Mouse (Mus musculus): ENCODE results near the gene Hivep2. TPM values are rescaled to one million over a fixed set of nuclear protein-coding genes. Genes with fewer than 3 reads are reported as not detected.

Hivep2 gene
- polyA plus RNA-seq (2015; fragmentation: Nextera tagmentation; extraction: Ambion mirVana): 31.0 and 36.3 TPM in 2 replicates

- H3K36me3 ChIP-seq (ENCODE audit: control insufficient read depth, insufficient read depth): no peaks in the 10 kb centered on the region
- H3K4me2 ChIP-seq (ENCODE audit: low read length): peak within 1 kb of the TSS; percentile 86
- peak within 1 kb of the TSS; percentile 86 for H3K9ac ChIP-seq (replicated peaks; ENCODE audit: low read depth, low read length)
- WGBS: under 1% methylated on average over 55 of the region's 67 CpGs
- H3K4me1 ChIP-seq (replicated peaks; ENCODE audit: control insufficient read depth, insufficient read depth, low read length): peaks cover 5% of the 10 kb centered on the region
- H3K27me3 ChIP-seq (replicated peaks; ENCODE audit: control insufficient read depth, insufficient read depth, low read length): no peaks in the 10 kb centered on the region
- H3K27ac ChIP-seq (ENCODE audit: low read length): peak within 1 kb of the TSS; percentile 97
- peak; percentile 30 for ATAC-seq
- H3K9me3 ChIP-seq (ENCODE audit: control insufficient read depth, low read length): no peaks in the 10 kb centered on the region
- H3K4me3 ChIP-seq (replicated peaks; ENCODE audit: low read length): peak within 1 kb of the TSS; percentile 71
Observed at GRCm38 (mm10) chr10:13965974-13966829, at the start of gene Hivep2. TSS of gene Hivep2 (plus strand) at chr10:13966075.

GRCm38 (mm10) chr10:13916645-13917342 is 49.1 kb upstream of the Hivep2 start:
- ATAC-seq: peak; percentile 99
- Histone ChIP-seq H3K4me1 (replicated peaks; ENCODE audit: control insufficient read depth, insufficient read depth, low read length) (peaks cover 7% of the 10 kb centered on the region), H3K4me3 (replicated peaks; ENCODE audit: low read length) (no peak overlapping the region), H3K9me3 (ENCODE audit: control insufficient read depth, low read length) (no peaks in the 10 kb centered on the region), H3K36me3 (ENCODE audit: control insufficient read depth, insufficient read depth) (no peaks in the 10 kb centered on the region), H3K27ac (ENCODE audit: low read length) (no peak overlapping the region), H3K4me2 (ENCODE audit: low read length) (no peak overlapping the region), H3K27me3 (replicated peaks; ENCODE audit: control insufficient read depth, insufficient read depth, low read length) (no peaks in the 10 kb centered on the region), H3K9ac (replicated peaks; ENCODE audit: low read depth, low read length) (no peak overlapping the region)
- WGBS: 12% methylated on average over 12 of the region's 12 CpGs

- no peak overlapping the region for H3K4me2 ChIP-seq (ENCODE audit: low read length)
- WGBS: 81% methylated on average over 9 of the region's 9 CpGs
- no peak overlapping the region for H3K27ac ChIP-seq (ENCODE audit: low read length)
- peaks cover 3% of the 10 kb centered on the region for H3K4me1 ChIP-seq (replicated peaks; ENCODE audit: control insufficient read depth, insufficient read depth, low read length)
- no peaks in the 10 kb centered on the region for H3K36me3 ChIP-seq (ENCODE audit: control insufficient read depth, insufficient read depth)
- no peaks in the 10 kb centered on the region for H3K27me3 ChIP-seq (replicated peaks; ENCODE audit: control insufficient read depth, insufficient read depth, low read length)
- ATAC-seq: no peak
- no peak overlapping the region for H3K9ac ChIP-seq (replicated peaks; ENCODE audit: low read depth, low read length)
- H3K9me3 ChIP-seq (ENCODE audit: control insufficient read depth, low read length): no peaks in the 10 kb centered on the region
- no peak overlapping the region for H3K4me3 ChIP-seq (replicated peaks; ENCODE audit: low read length)
Observed at GRCm38 (mm10) chr10:13921641-13922385, 44.1 kb upstream of the Hivep2 start.

GRCm38 (mm10) chr10:13929306-13929705 is 36.6 kb upstream of the Hivep2 start:
- no peak overlapping the region for H3K4me3 ChIP-seq (replicated peaks; ENCODE audit: low read length)
- H3K9me3 ChIP-seq (ENCODE audit: control insufficient read depth, low read length): no peaks in the 10 kb centered on the region
- no peak for ATAC-seq
- H3K27me3 ChIP-seq (replicated peaks; ENCODE audit: control insufficient read depth, insufficient read depth, low read length): no peaks in the 10 kb centered on the region
- WGBS: 88% methylated on average over 5 of the region's 5 CpGs
- no peak overlapping the region for H3K4me2 ChIP-seq (ENCODE audit: low read length)
- H3K9ac ChIP-seq (replicated peaks; ENCODE audit: low read depth, low read length): no peak overlapping the region
- no peak overlapping the region for H3K27ac ChIP-seq (ENCODE audit: low read length)
- H3K36me3 ChIP-seq (ENCODE audit: control insufficient read depth, insufficient read depth): no peaks in the 10 kb centered on the region
- no peaks in the 10 kb centered on the region for H3K4me1 ChIP-seq (replicated peaks; ENCODE audit: control insufficient read depth, insufficient read depth, low read length)

- 81% methylated on average over 3 of the region's 3 CpGs for WGBS
- no peaks in the 10 kb centered on the region for H3K4me1 ChIP-seq (replicated peaks; ENCODE audit: control insufficient read depth, insufficient read depth, low read length)
- H3K27me3 ChIP-seq (replicated peaks; ENCODE audit: control insufficient read depth, insufficient read depth, low read length): no peaks in the 10 kb centered on the region
- no peak overlapping the region for H3K4me2 ChIP-seq (ENCODE audit: low read length)
- no peaks in the 10 kb centered on the region for H3K36me3 ChIP-seq (ENCODE audit: control insufficient read depth, insufficient read depth)
- ATAC-seq: no peak
- no peak overlapping the region for H3K27ac ChIP-seq (ENCODE audit: low read length)
- no peak overlapping the region for H3K9ac ChIP-seq (replicated peaks; ENCODE audit: low read depth, low read length)
- no peaks in the 10 kb centered on the region for H3K9me3 ChIP-seq (ENCODE audit: control insufficient read depth, low read length)
- no peak overlapping the region for H3K4me3 ChIP-seq (replicated peaks; ENCODE audit: low read length)
Observed at GRCm38 (mm10) chr10:13932147-13932546, 33.7 kb upstream of the Hivep2 start.

- WGBS: 87% methylated on average over 7 of the region's 7 CpGs
- no peak overlapping the region for H3K4me2 ChIP-seq (ENCODE audit: low read length)
- ATAC-seq: no peak
Observed at GRCm38 (mm10) chr10:13933320-13933719, 32.6 kb upstream of the Hivep2 start.

GRCm38 (mm10) chr10:13935646-13936045 is 30.2 kb upstream of the Hivep2 start:
- Histone ChIP-seq H3K36me3 (ENCODE audit: control insufficient read depth, insufficient read depth) (no peaks in the 10 kb centered on the region), H3K9me3 (ENCODE audit: control insufficient read depth, low read length) (no peaks in the 10 kb centered on the region), H3K4me1 (replicated peaks; ENCODE audit: control insufficient read depth, insufficient read depth, low read length) (no peaks in the 10 kb centered on the region), H3K27me3 (replicated peaks; ENCODE audit: control insufficient read depth, insufficient read depth, low read length) (no peaks in the 10 kb centered on the region), H3K4me2 (ENCODE audit: low read length) (no peak overlapping the region), H3K27ac (ENCODE audit: low read length) (no peak overlapping the region), H3K9ac (replicated peaks; ENCODE audit: low read depth, low read length) (no peak overlapping the region), H3K4me3 (replicated peaks; ENCODE audit: low read length) (no peak overlapping the region)
- no peak for ATAC-seq
- WGBS: 74% methylated on average over 2 of the region's 2 CpGs

More at GRCm38 (mm10) chr10:13933320-13933719, 32.6 kb upstream of the Hivep2 start:
- Histone ChIP-seq H3K9ac (replicated peaks; ENCODE audit: low read depth, low read length) (no peak overlapping the region), H3K4me3 (replicated peaks; ENCODE audit: low read length) (no peak overlapping the region), H3K27me3 (replicated peaks; ENCODE audit: control insufficient read depth, insufficient read depth, low read length) (no peaks in the 10 kb centered on the region), H3K27ac (ENCODE audit: low read length) (no peak overlapping the region), H3K36me3 (ENCODE audit: control insufficient read depth, insufficient read depth) (no peaks in the 10 kb centered on the region), H3K4me1 (replicated peaks; ENCODE audit: control insufficient read depth, insufficient read depth, low read length) (no peaks in the 10 kb centered on the region), H3K9me3 (ENCODE audit: control insufficient read depth, low read length) (no peaks in the 10 kb centered on the region)

- H3K4me1 ChIP-seq (replicated peaks; ENCODE audit: control insufficient read depth, insufficient read depth, low read length): no peaks in the 10 kb centered on the region
- no peak overlapping the region for H3K4me3 ChIP-seq (replicated peaks; ENCODE audit: low read length)
- no peaks in the 10 kb centered on the region for H3K27me3 ChIP-seq (replicated peaks; ENCODE audit: control insufficient read depth, insufficient read depth, low read length)
- H3K9ac ChIP-seq (replicated peaks; ENCODE audit: low read depth, low read length): no peak overlapping the region
- H3K9me3 ChIP-seq (ENCODE audit: control insufficient read depth, low read length): no peaks in the 10 kb centered on the region
- 92% methylated on average over 2 of the region's 2 CpGs for WGBS
- ATAC-seq: no peak
- no peak overlapping the region for H3K27ac ChIP-seq (ENCODE audit: low read length)
- H3K36me3 ChIP-seq (ENCODE audit: control insufficient read depth, insufficient read depth): no peaks in the 10 kb centered on the region
- no peak overlapping the region for H3K4me2 ChIP-seq (ENCODE audit: low read length)
Observed at GRCm38 (mm10) chr10:13941406-13941805, 24.5 kb upstream of the Hivep2 start.

- no peak overlapping the region for H3K9ac ChIP-seq (replicated peaks; ENCODE audit: low read depth, low read length)
- H3K4me1 ChIP-seq (replicated peaks; ENCODE audit: control insufficient read depth, insufficient read depth, low read length): no peaks in the 10 kb centered on the region
- H3K36me3 ChIP-seq (ENCODE audit: control insufficient read depth, insufficient read depth): no peaks in the 10 kb centered on the region
- no peak overlapping the region for H3K4me2 ChIP-seq (ENCODE audit: low read length)
- H3K9me3 ChIP-seq (ENCODE audit: control insufficient read depth, low read length): no peaks in the 10 kb centered on the region
- ATAC-seq: no peak
- 53% methylated on average over 3 of the region's 3 CpGs for WGBS
- no peaks in the 10 kb centered on the region for H3K27me3 ChIP-seq (replicated peaks; ENCODE audit: control insufficient read depth, insufficient read depth, low read length)
- no peak overlapping the region for H3K27ac ChIP-seq (ENCODE audit: low read length)
- H3K4me3 ChIP-seq (replicated peaks; ENCODE audit: low read length): no peak overlapping the region
Observed at GRCm38 (mm10) chr10:13943706-13944105, 22.2 kb upstream of the Hivep2 start.

All from forebrain, embryonic 16.5 days (tissue).